Mouse (Mus musculus): ENCODE measurements around the gene Ube2b.

The Ube2b gene

GRCm38 (mm10) chr11:51935636-51936434 is 64.7 kb downstream of the Ube2b start:
- no peak for DNase-seq (ENCODE audit: low spot score)
